Mouse (Mus musculus): ENCODE results near the gene Tmem184a. TPM values are rescaled to one million over a fixed set of nuclear protein-coding genes. Genes with fewer than 3 reads are reported as not detected.

The Tmem184a gene
- 2.3 TPM for polyA plus RNA-seq (2014; fragmentation: Illumina TruSeq; extraction: RNeasy Lipid Tissue Mini Kit (QIAGEN cat#74804); ENCODE audit: low read depth, low replicate concordance)

GRCm38 (mm10) chr5:139819538-139820181 lies at the start of gene Tmem184a:
Tmem184a (minus strand) TSS chr5:139819917.

GRCm38 (mm10) chr5:139826357-139827055 lies 6.8 kb upstream of the Tmem184a start, which contains the start of the genes Gm26938 and Psmg3:
Gm26938 (minus strand) TSS chr5:139826407.
Psmg3 (minus strand) TSS chr5:139826885.

GRCm38 (mm10) chr5:139791227-139792158 lies 28.2 kb downstream of the Tmem184a start, which contains the start of gene Mafk:
Mafk (plus strand) TSS chr5:139791513.

GRCm38 (mm10) chr5:139775216-139775926 lies 44.3 kb downstream of the Tmem184a start, which contains the start of gene Ints1:
Ints1 (minus strand) TSS chr5:139775674.

Other genes starting within 250 kb of the Tmem184a start
- gene Micall2, start 83.6 kb downstream of the Tmem184a start, polyA plus RNA-seq (2014; fragmentation: Illumina TruSeq; extraction: RNeasy Lipid Tissue Mini Kit (QIAGEN cat#74804); ENCODE audit: low read depth, low replicate concordance): 0.66 TPM
- gene Ints1, start 44.2 kb downstream of the Tmem184a start, polyA plus RNA-seq (2014; fragmentation: Illumina TruSeq; extraction: RNeasy Lipid Tissue Mini Kit (QIAGEN cat#74804); ENCODE audit: low read depth, low replicate concordance): 1.5 TPM
- 16.5 TPM for gene Mafk, start 28.4 kb downstream of the Tmem184a start, polyA plus RNA-seq (2014; fragmentation: Illumina TruSeq; extraction: RNeasy Lipid Tissue Mini Kit (QIAGEN cat#74804); ENCODE audit: low read depth, low replicate concordance)
- gene Gm26938, start 6.5 kb upstream of the Tmem184a start, polyA plus RNA-seq (2014; fragmentation: Illumina TruSeq; extraction: RNeasy Lipid Tissue Mini Kit (QIAGEN cat#74804); ENCODE audit: low read depth, low replicate concordance): not detected
- 0.47 TPM for gene Psmg3, start 7.0 kb upstream of the Tmem184a start, polyA plus RNA-seq (2014; fragmentation: Illumina TruSeq; extraction: RNeasy Lipid Tissue Mini Kit (QIAGEN cat#74804); ENCODE audit: low read depth, low replicate concordance)
- gene Elfn1, start 88.0 kb upstream of the Tmem184a start, polyA plus RNA-seq (2014; fragmentation: Illumina TruSeq; extraction: RNeasy Lipid Tissue Mini Kit (QIAGEN cat#74804); ENCODE audit: low read depth, low replicate concordance): not detected

All from sigmoid colon, adult 10 weeks (tissue).